ENCODE assay signal across 28 mouse cellular contexts in the genomic region with DNA sequence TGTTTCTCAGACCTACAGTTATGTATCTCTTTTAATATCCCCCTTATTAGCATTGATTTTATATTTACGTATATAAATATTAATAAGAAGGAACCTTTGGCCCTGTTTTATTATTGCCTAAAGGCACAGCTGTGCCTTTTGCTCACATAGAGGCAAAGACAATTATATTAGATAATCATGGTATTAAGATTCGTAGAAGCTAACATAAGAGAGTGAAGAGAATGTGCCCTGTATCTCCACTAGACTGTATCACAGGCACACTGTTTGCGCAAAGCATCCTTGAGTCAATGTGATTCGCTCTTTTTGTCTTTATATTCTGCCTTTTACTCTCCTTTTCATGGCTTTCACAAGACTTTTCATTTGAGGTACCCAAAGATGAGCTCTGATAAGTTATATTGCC.
"Had no signal": no experiment of that assay in that cellular context is flagged by ENCODE, and none has a peak within 500 bp of the region (broad histone marks: within the 10 kb centered on the region; RNA-seq: fewer than 3 reads in every experiment).

No protein-coding gene starts in this region.

- H3K27me3 ChIP-seq: embryonic facial prominence, embryonic 12.5 days; embryonic facial prominence, embryonic 13.5 days; embryonic facial prominence, embryonic 15.5 days; forebrain, embryonic 12.5 days; forebrain, embryonic 13.5 days; forebrain, embryonic 15.5 days had no signal

- H3K9me3 ChIP-seq: embryonic facial prominence, embryonic 10.5 days; embryonic facial prominence, embryonic 12.5 days; embryonic facial prominence, embryonic 13.5 days; embryonic facial prominence, embryonic 15.5 days; forebrain, embryonic 10.5 days; forebrain, embryonic 12.5 days; forebrain, embryonic 13.5 days; forebrain, embryonic 15.5 days had no signal

- H3K27ac ChIP-seq: embryonic facial prominence, embryonic 10.5 days; embryonic facial prominence, embryonic 12.5 days; embryonic facial prominence, embryonic 13.5 days; embryonic facial prominence, embryonic 15.5 days; forebrain, embryonic 10.5 days; forebrain, embryonic 12.5 days; forebrain, embryonic 13.5 days; forebrain, embryonic 15.5 days; gastrocnemius, adult 2 months had no signal

- H3K4me3 ChIP-seq: embryonic facial prominence, embryonic 10.5 days; embryonic facial prominence, embryonic 12.5 days; embryonic facial prominence, embryonic 13.5 days; embryonic facial prominence, embryonic 15.5 days; erythroblast, embryonic 14.5 days; forebrain, embryonic 10.5 days; forebrain, embryonic 12.5 days; forebrain, embryonic 13.5 days; forebrain, embryonic 15.5 days; gastrocnemius, adult 2 months had no signal

- ATAC-seq: forebrain, embryonic 13.5 days; forebrain, embryonic 14.5 days; forebrain, embryonic 15.5 days; forebrain, embryonic 16.5 days; forebrain, postnatal 0 days had no signal

- H3K36me3 ChIP-seq: embryonic facial prominence, embryonic 10.5 days; embryonic facial prominence, embryonic 12.5 days; embryonic facial prominence, embryonic 13.5 days; embryonic facial prominence, embryonic 15.5 days; forebrain, embryonic 10.5 days; forebrain, embryonic 12.5 days; forebrain, embryonic 15.5 days had no signal

- DNase-seq: cerebellum, adult 2 months; cerebellum, adult 8-10 months; cerebellum, adult 9-10 months; cerebellum, adult 9-11 months; cerebellum, postnatal 10 days; cerebellum, postnatal 14 days; cerebellum, postnatal 25 days; cerebellum, postnatal 36 days; embryo, embryonic 11 days; forebrain, postnatal 0 days; gastrocnemius, adult 2 months; gastrocnemius, postnatal 10 days; gastrocnemius, postnatal 14 days; gastrocnemius, postnatal 25 days; gastrocnemius, postnatal 36 days; heart, adult 11 months; heart, adult 18-20 months had no signal

- H3K4me1 ChIP-seq: embryonic facial prominence, embryonic 10.5 days; embryonic facial prominence, embryonic 12.5 days; embryonic facial prominence, embryonic 13.5 days; embryonic facial prominence, embryonic 15.5 days; forebrain, embryonic 10.5 days; forebrain, embryonic 12.5 days; forebrain, embryonic 13.5 days; forebrain, embryonic 15.5 days had no signal

- H3K4me2 ChIP-seq: embryonic facial prominence, embryonic 12.5 days; embryonic facial prominence, embryonic 13.5 days; embryonic facial prominence, embryonic 15.5 days; forebrain, embryonic 12.5 days; forebrain, embryonic 13.5 days; forebrain, embryonic 15.5 days had no signal

- H3K9ac ChIP-seq: embryonic facial prominence, embryonic 12.5 days; embryonic facial prominence, embryonic 13.5 days; embryonic facial prominence, embryonic 15.5 days; forebrain, embryonic 12.5 days; forebrain, embryonic 13.5 days; forebrain, embryonic 15.5 days; forebrain, postnatal 0 days had no signal
